Mouse (Mus musculus): Measurements from ENCODE around the gene Rbm4b. TPM values are rescaled to one million over a fixed set of nuclear protein-coding genes. Genes with fewer than 3 reads are reported as not detected.

The Rbm4b gene
- polyA plus RNA-seq, 1 experiment = 4.8 TPM

GRCm38 (mm10) chr19:4745681-4746080, 10.6 kb upstream of the Rbm4b start:
- H3ac ChIP-seq (ENCODE audit: control insufficient read depth, insufficient read length) = no peak overlapping the region
- no peak overlapping the region for H3K4me2 ChIP-seq (ENCODE audit: low read depth)
- H3K27me3 ChIP-seq (ENCODE audit: control insufficient read depth, insufficient read depth, insufficient read length) = no peaks in the 10 kb centered on the region
- no peak overlapping the region for H3K4me3 ChIP-seq
- TF ChIP-seq POLR2AphosphoS2 (IDR thresholded peaks at IDR 0.05; ENCODE audit: insufficient read length, low read depth) (no peak), MYOG (IDR thresholded peaks at IDR 0.05; ENCODE audit: control insufficient read depth in 1 of 3, insufficient read depth in 1 of 3, insufficient read length in 2 of 3, low read depth in 2 of 3) (no peak), E2F4 (IDR thresholded peaks at IDR 0.05; ENCODE audit: insufficient read depth) (no peak), POLR2A (IDR thresholded peaks at IDR 0.05; ENCODE audit: insufficient read length, low read depth) (no peak), TCF3 (IDR thresholded peaks at IDR 0.05; ENCODE audit: insufficient read length, low read depth) (no peak), SRF (IDR thresholded peaks at IDR 0.05; ENCODE audit: control insufficient read depth, insufficient read length, low read depth) (no peak), REST (IDR thresholded peaks at IDR 0.05; ENCODE audit: insufficient read depth, insufficient read length) (no peak), USF1 (IDR thresholded peaks at IDR 0.05; ENCODE audit: low read depth) (no peak), MYOD1 (IDR thresholded peaks at IDR 0.05; ENCODE audit: control insufficient read depth in 1 of 3, insufficient read length in 2 of 3, low read depth in 2 of 3) (no peak), MAX (IDR thresholded peaks at IDR 0.05; ENCODE audit: low read depth) (no peak), CEBPB (IDR thresholded peaks at IDR 0.05; ENCODE audit: insufficient read depth, poor library complexity, severe bottlenecking) (no peak), TCF12 (IDR thresholded peaks at IDR 0.05; ENCODE audit: insufficient read depth, poor library complexity, severe bottlenecking) (no peak)
- no peaks in the 10 kb centered on the region for H3K79me2 ChIP-seq (ENCODE audit: control insufficient read depth, insufficient read depth)
- H3K36me3 ChIP-seq (ENCODE audit: control insufficient read depth, insufficient read depth) = no peaks in the 10 kb centered on the region

- Histone ChIP-seq H3K27me3 (ENCODE audit: control insufficient read depth, insufficient read depth, insufficient read length) (no peaks in the 10 kb centered on the region), H3K36me3 (ENCODE audit: control insufficient read depth, insufficient read depth) (no peaks in the 10 kb centered on the region), H3ac (ENCODE audit: control insufficient read depth, insufficient read length) (no peak overlapping the region), H3K4me2 (ENCODE audit: low read depth) (no peak overlapping the region), H3K79me2 (ENCODE audit: control insufficient read depth, insufficient read depth) (no peaks in the 10 kb centered on the region), H3K4me3 (no peak overlapping the region)
- no peak for TF ChIP-seq POLR2A (IDR thresholded peaks at IDR 0.05; ENCODE audit: insufficient read length, low read depth)
- no peak for TF ChIP-seq MYOD1 (IDR thresholded peaks at IDR 0.05; ENCODE audit: control insufficient read depth in 1 of 3, insufficient read length in 2 of 3, low read depth in 2 of 3)
- peak; percentile 39 for TF ChIP-seq POLR2AphosphoS2 (IDR thresholded peaks at IDR 0.05; ENCODE audit: insufficient read length, low read depth)
Measured at GRCm38 (mm10) chr19:4746611-4747010, 9.7 kb upstream of the Rbm4b start.

- Histone ChIP-seq H3K27me3 (ENCODE audit: control insufficient read depth, insufficient read depth, insufficient read length) (no peaks in the 10 kb centered on the region), H3K79me2 (ENCODE audit: control insufficient read depth, insufficient read depth) (no peaks in the 10 kb centered on the region), H3ac (ENCODE audit: control insufficient read depth, insufficient read length) (no peak overlapping the region), H3K4me2 (ENCODE audit: low read depth) (no peak overlapping the region), H3K36me3 (ENCODE audit: control insufficient read depth, insufficient read depth) (no peaks in the 10 kb centered on the region), H3K4me3 (no peak overlapping the region)
- TF ChIP-seq MYOG (IDR thresholded peaks at IDR 0.05; ENCODE audit: control insufficient read depth in 1 of 3, insufficient read depth in 1 of 3, insufficient read length in 2 of 3, low read depth in 2 of 3) (peak in 1 of 3 experiments; percentile 67), MAX (IDR thresholded peaks at IDR 0.05; ENCODE audit: low read depth) (no peak), MYOD1 (IDR thresholded peaks at IDR 0.05; ENCODE audit: control insufficient read depth in 1 of 3, insufficient read length in 2 of 3, low read depth in 2 of 3) (peak in 1 of 3 experiments; percentile 27)
Measured at GRCm38 (mm10) chr19:4747631-4748312, 8.5 kb upstream of the Rbm4b start.

- TF ChIP-seq TCF12 (IDR thresholded peaks at IDR 0.05; ENCODE audit: insufficient read depth, poor library complexity, severe bottlenecking) = no peak
- TF ChIP-seq MYOG (IDR thresholded peaks at IDR 0.05; ENCODE audit: control insufficient read depth in 1 of 3, insufficient read depth in 1 of 3, insufficient read length in 2 of 3, low read depth in 2 of 3) = peak in 1 of 3 experiments; percentile 54
- Histone ChIP-seq H3K27me3 (ENCODE audit: control insufficient read depth, insufficient read depth, insufficient read length) (no peaks in the 10 kb centered on the region), H3K36me3 (ENCODE audit: control insufficient read depth, insufficient read depth) (no peaks in the 10 kb centered on the region), H3K79me2 (ENCODE audit: control insufficient read depth, insufficient read depth) (no peaks in the 10 kb centered on the region), H3K4me2 (ENCODE audit: low read depth) (no peak overlapping the region), H3ac (ENCODE audit: control insufficient read depth, insufficient read length) (no peak overlapping the region), H3K4me3 (no peak overlapping the region)
Measured at GRCm38 (mm10) chr19:4748493-4748892, 7.8 kb upstream of the Rbm4b start.

GRCm38 (mm10) chr19:4749975-4750374, 6.3 kb upstream of the Rbm4b start:
- Histone ChIP-seq H3K36me3 (ENCODE audit: control insufficient read depth, insufficient read depth) (no peaks in the 10 kb centered on the region), H3K4me2 (ENCODE audit: low read depth) (no peak overlapping the region), H3ac (ENCODE audit: control insufficient read depth, insufficient read length) (no peak overlapping the region), H3K4me3 (no peak overlapping the region), H3K79me2 (ENCODE audit: control insufficient read depth, insufficient read depth) (no peaks in the 10 kb centered on the region), H3K27me3 (ENCODE audit: control insufficient read depth, insufficient read depth, insufficient read length) (no peaks in the 10 kb centered on the region)
- TF ChIP-seq CEBPB (IDR thresholded peaks at IDR 0.05; ENCODE audit: insufficient read depth, poor library complexity, severe bottlenecking) (no peak), POLR2A (IDR thresholded peaks at IDR 0.05; ENCODE audit: insufficient read length, low read depth) (no peak), SRF (IDR thresholded peaks at IDR 0.05; ENCODE audit: control insufficient read depth, insufficient read length, low read depth) (no peak), TCF12 (IDR thresholded peaks at IDR 0.05; ENCODE audit: insufficient read depth, poor library complexity, severe bottlenecking) (no peak), TCF3 (IDR thresholded peaks at IDR 0.05; ENCODE audit: insufficient read length, low read depth) (no peak), MYOG (IDR thresholded peaks at IDR 0.05; ENCODE audit: control insufficient read depth in 1 of 3, insufficient read depth in 1 of 3, insufficient read length in 2 of 3, low read depth in 2 of 3) (no peak), MAX (IDR thresholded peaks at IDR 0.05; ENCODE audit: low read depth) (no peak), E2F4 (IDR thresholded peaks at IDR 0.05; ENCODE audit: insufficient read depth) (no peak), POLR2AphosphoS2 (IDR thresholded peaks at IDR 0.05; ENCODE audit: insufficient read length, low read depth) (no peak), MYOD1 (IDR thresholded peaks at IDR 0.05; ENCODE audit: control insufficient read depth in 1 of 3, insufficient read length in 2 of 3, low read depth in 2 of 3) (no peak), REST (IDR thresholded peaks at IDR 0.05; ENCODE audit: insufficient read depth, insufficient read length) (no peak), USF1 (IDR thresholded peaks at IDR 0.05; ENCODE audit: low read depth) (no peak)

All from myocyte (in vitro differentiated cells).